Mouse (Mus musculus) mammary gland, adult 2 months (tissue): ENCODE results near the gene Gin1. TPM values are rescaled to one million over a fixed set of nuclear protein-coding genes. Genes with fewer than 3 reads are reported as not detected.

Source experiments
- polyA plus RNA-seq: library from polyadenylated mRNA; depleted of rRNA; stranded (reverse); fragments of >200 nt; gene quantifications from 2 replicates; pipeline ENCODE4 v1.2.3, GENCODE M21; 2012; ENCODE audit warnings: low replicate concordance; rRNA removed

The Gin1 gene
- 0.82 and 2.6 TPM in 2 replicates for polyA plus RNA-seq

GRCm38 (mm10) chr1:97769904-97770753 lies at the start of gene Gin1, which contains the start of gene Ppip5k2:
TSS of gene Gin1 (plus strand) at chr1:97770172.
TSS of gene Ppip5k2 (minus strand) at chr1:97770411.

Other genes with a start within 250 kb of the Gin1 start
- 9.7 and 10.7 TPM in 2 replicates for gene D1Ertd622e, start 108.1 kb upstream of the Gin1 start, polyA plus RNA-seq
- gene Ppip5k2, start 239 bp downstream of the Gin1 start, polyA plus RNA-seq, result 2.9 and 5.0 TPM in 2 replicates